Mouse (Mus musculus) gastrocnemius, postnatal 25 days (tissue): Measurements from ENCODE around the gene Mgst3. TPM values are rescaled to one million over a fixed set of nuclear protein-coding genes. Genes with fewer than 3 reads are reported as not detected.
"Not testable (repeated sequence)": the region's sequence is repeated elsewhere in the genome, so short reads cannot be mapped to it uniquely, and the experiment has no call there.

Experiments
- DNase-seq: peaks from one replicate; pipeline ENCODE4 v3.0.0; 2022
- microRNA-seq, 2 experiments: library from miRNA; unstranded; fragments of <30 nt; microRNA quantifications; one replicate each; pipeline ENCODE4 v1.2.0; 2021; ENCODE audit warnings: borderline replicate concordance in 2 of 2
- total RNA-seq, 2 experiments: library from RNA; stranded (reverse); gene quantifications; 1 replicate in 1 of 2; 2 replicates in 1 of 2; pipeline ENCODE4 v1.2.3; 2021

Mgst3 gene
- total RNA-seq, 2 experiments from 2014 or later = 84.7 to 94.2 TPM

DNA sequence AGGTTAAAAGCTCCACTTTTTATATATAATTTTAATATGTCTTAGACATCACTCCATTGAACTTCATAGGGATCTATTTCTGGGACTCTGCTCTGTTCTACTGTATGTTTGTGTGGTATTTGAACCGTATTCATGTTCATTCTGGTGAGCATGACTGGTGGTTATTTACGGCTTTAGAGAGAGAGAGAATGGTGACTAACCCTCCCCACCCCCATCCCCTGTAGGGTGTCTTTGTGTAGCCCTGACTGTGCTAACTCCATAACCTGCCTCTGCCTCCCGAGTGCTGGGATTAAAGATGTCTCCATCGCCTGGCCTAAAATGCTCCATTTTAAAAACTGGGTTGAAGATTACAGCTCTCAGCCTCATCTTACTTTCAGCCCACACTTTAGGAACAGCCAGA is 33.4 kb downstream of the Mgst3 start:
- no peak for DNase-seq

DNA sequence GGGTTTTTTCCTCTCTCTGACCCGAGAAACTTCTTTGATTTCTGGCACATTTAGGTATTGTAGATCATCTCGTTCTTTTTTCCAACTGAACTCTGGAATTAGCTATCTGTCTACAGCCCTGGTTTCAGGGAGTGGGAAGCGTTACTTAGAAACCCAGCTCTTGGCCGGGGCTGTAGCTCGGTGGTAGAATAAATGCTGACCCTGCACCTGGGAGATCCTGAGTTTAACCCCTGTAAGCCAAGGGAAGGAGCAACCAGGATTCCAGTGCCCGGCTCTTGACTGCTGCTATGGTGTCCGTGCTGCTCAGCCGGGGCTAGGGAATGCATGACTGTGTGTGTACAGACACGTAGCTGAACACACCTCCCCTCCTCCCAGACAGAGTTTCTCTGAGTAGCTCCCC is 34.9 kb downstream of the Mgst3 start:
- no peak for DNase-seq

DNA sequence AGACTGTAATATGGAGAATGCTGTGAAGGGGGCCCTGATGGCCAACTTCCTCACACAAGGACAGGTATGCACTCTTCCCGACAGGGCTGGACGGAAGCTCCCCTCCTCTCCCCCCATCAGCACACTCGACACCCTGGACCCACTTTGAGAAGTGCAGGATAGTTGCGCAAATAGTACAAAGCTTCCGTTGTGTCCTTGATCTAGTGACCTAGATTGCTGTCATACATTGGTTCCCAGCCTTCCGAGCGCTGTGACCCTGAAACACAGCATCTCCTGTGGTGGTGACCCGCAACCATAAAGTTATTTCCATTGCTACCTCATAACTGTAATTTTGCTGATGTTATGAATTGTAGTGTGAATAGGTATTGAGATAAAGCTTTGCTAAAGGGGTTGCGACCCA is 36.3 kb downstream of the Mgst3 start:
- DNase-seq = no peak

DNA sequence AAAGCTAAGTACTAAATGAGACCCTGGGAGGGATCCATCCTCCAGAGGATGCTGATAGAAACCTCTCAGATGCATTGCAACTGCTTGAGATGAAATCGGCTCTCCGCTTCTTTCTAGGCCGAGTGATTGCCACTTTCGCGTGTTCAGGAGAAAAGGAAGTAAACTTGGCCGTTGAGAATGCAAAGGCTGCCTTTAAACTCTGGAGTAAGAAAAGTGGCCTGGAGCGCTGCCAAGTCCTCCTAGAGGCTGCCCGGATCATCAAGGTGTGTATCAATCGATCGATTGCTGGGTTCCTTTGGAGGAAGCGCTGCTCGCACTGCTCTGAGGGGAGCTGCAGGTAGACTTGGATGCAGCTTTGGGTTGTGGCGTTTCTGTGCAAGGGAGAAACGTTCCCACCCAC is 41.2 kb downstream of the Mgst3 start:
- DNase-seq = no peak

DNA sequence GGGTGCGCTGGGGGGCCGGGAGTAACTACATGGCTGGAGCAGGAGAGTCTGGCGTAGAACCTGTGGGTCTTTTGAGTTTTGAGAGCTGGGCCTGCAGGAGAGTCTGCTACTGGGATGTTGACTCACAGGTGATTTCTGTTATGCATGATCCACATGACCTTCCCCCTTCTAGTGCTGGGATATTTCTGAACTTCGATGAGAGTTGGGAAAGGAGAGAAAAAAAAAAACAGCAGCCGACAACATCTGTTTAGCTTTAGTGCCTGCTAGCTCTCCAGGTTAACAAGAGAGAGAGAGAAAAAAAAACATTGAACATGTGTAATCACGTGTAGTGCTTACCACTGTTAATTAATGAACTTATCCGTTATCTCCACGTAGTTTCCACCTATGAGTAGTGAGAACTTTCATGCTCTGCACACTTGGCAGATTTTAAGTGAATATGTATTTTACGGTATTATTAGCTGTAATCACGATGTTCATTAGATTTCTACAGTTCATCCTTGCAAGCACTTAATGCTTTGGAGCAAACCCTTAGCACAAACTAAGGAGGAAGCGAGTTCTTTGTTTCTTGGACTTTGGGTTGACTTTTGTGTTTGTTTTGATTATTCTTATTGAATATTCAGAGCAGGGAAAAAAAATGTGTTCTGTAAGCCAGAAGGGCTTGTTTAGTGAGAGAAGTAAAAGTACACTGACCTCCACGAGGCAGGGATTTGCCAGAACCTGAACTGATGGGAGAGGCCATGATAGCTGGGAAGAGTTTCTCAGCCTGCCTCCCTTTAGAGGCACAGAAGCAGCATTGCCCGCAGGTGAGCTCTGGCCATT is 42.8 kb downstream of the Mgst3 start:
- no peak for DNase-seq

DNA sequence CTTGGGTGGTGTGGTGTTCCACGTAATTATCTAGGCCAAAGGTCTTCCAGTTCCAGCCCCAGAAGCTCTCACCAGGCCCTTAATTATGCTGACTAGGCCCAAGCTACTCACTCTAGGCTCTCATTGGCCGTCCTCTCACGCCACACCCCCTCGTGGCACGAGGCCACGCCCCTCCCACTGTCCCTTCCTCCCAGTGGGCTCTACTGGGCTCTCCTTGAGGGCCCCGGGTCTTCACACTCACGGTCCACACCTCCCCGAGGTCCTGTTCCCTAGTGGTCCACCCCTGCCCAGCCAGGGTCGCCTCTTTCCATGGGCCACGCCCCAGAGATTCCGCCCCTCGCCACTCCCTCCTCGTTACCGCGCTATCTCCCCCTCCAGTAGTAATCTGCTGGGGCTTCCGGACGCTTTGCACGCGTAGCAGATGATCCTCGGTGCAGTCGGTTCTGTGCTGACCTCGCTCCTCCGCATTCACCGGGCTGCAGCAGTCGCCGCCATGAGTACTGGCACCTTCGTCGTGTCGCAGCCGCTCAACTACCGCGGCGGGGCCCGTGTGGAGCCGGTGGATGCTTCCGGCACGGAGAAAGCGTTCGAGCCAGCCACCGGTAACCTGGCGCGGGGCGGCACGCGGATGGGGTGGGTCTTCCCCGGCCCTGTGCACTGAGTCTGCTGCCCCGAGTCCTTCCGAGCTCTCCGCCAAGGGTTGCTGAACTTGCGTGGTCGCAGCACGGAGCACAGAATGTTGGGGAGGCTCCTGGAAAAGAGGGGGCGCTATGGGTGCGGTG is 43.6 kb downstream of the Mgst3 start, which contains the start of gene Aldh9a1:
Gene Aldh9a1 (plus strand): TSS at position 177 of the 782 bp plus-strand sequence.
- DNase-seq = peak; percentile 86

DNA sequence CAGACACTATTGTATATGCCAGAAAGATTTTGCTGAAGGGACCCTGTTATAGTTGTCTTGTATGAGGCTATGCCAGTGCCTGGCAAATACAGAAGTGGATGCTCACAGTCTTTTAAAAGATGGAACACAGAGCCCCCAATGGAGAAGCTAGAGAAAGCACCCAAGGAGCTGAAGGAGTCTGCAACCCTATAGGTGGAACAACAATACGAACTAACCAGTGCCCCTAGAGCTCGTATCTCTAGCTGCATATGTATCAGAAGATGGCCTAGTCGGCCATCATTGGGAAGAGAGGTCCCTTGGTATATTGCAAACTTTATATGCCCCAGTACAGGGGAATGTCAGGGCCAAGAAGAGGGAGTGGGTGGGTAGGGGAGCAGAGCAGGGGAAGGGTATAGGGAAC is 44.4 kb downstream of the Mgst3 start:
- DNase-seq = not testable (repeated sequence)

DNA sequence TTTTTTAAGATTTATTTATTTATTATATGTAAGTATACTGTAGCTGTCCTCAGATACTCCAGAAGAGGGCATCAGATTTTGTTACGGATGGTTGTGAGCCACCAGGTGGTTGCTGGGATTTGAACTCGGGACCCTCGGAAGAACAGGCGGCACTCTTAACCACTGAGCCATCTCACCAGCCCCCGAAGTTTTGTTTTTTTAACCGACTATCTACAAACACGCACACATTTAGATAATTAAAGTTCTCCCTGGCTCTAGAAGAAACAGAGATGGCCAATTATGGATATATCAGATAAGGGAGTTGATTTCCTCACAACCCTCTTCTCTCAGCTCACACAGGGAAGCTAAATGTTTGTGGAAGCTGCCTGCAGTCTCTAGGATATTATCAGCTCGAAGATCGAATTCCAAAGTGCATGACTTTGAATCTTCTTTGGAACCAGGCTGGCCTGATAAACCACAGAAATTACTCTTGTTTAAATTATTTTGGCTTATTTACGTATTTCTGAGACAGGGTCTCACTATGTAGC is 47.6 kb downstream of the Mgst3 start:
- not testable (repeated sequence) for DNase-seq

DNA sequence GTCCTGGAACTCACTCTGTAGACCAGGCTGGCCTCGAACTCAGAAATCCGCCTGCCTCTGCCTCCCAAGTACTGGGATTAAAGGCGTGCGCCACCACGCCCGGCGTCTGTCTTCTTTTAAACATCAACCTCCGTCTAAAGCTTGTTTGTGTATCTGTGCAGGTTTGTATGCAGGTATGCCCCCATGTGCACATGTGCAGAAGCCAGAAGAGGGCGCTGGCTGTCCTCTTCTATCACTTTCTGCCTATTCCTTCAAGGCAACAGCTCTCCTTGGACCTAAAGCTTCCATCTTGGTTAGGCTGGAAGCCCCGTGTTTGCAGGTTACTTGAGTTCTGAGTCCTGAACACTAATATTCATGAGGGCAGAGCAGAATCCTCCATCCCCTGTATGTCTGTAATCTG is 50.8 kb downstream of the Mgst3 start:
- no peak for DNase-seq

DNA sequence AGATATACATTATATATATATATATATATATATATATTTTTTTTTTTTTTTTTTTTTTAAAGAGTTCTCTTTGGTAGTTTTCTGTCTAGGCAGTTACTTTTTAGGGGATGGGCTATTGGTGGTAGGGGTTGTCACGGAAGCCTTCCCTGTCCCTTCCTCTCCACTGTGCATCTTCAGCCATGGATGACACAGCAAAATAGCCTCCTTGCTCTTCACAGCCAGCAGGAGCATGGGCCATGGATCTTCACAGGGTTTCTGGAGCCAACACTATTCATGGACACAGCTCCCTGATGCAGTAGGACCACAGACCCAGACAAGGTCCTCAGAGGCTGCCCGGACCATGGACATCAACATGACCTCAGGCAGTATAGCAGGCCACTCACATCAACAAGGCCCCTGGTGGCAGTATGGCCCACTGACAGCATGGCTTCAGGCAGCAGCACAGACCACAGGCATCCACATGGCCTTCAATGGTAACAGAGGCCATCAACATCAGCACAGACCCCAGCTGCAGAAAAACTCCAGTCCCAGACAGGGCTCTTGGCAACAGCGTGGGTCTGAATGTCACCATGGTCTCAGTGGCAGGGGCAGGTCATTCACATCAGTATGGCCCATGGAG is 52.6 kb downstream of the Mgst3 start:
- no peak for DNase-seq

DNA sequence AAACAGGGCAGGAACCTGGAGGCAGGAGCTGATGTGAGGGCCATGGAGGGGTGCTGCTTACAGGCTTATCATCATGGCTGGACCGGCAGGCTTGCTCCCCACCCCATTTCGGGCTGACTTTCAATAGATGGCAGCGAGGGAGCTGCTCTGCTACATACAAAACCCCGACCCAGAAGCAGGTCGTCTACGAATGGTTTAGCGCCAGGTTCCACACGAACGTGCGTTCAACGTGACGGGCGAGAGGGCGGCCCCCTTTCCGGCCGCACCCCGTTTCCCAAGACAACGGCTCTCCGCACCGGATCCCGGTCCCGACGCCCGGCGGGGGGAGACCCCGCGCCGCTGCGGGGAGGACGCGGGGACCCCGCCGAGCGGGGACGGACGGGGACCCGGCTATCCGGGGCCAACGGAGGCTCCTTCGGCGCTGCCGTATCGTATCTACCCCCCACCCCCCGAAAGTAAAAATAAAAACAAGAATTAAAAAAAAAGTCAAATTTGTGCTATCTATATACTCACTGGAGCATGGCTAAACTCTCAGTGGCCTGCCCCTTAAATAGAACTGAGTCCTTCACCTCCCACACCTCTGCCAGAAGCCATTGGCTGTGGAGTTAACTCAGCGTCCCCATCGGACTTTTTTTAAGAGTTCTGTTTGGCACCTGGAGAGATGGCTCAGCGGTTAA is 53.4 kb downstream of the Mgst3 start:
- DNase-seq = no peak

DNA sequence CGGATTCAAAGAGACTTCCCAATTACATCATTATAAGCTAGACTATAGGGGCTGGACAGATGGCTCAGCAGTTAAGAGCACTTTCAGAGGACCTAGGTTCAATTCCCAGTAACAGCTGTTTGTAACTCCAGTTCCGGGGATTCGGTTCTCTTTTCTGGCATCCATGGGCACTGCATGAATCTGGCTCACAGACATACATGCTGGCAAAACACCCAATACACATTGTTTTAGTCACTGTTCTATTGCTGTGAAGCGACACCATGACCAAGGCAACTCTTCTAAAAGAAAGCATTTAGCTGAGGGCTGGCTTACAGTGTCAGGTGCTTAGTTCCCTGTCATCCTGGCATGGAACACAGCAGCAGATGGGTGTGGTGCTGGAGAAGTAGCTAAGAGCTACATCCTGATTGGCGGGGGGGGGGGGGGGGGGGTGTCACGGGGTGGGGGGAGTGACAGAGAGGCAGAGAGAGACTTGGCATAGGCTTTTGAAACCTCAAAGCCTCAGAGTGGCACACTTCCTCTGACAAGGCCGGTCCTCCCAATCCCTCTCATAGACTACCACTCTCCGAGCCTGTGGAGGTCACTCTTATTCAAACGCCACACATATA is 54.4 kb downstream of the Mgst3 start:
- no peak for DNase-seq

DNA sequence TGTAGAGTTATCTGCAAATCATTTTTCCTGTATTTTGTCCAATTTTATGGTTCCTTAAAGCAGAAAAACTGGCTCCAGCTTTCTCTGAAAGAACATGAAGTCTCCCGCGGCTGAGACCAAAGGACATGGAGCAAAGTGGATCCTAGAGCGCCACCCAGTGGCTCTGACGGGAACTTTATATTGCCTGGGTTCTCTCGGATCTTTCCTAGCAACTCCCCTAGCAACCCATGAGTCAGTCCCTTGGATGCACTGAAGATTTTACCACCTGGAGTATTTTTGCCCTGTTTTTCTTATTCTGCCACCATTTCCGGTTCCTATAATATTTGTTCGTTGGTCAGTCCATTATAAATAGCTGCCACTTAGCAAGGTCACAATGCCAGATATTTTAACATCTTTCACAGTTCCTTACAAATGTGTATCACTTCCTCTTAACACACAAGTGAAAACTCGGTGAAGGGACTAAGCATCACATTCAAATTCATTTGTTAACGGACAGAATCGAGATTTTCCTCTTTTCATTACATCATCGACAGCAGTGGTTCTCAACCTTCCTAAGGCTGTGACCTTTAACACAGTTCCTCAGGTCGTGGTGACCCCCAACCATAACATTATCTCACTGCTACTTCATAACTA is 56.1 kb downstream of the Mgst3 start:
- peak; percentile 66 for DNase-seq

DNA sequence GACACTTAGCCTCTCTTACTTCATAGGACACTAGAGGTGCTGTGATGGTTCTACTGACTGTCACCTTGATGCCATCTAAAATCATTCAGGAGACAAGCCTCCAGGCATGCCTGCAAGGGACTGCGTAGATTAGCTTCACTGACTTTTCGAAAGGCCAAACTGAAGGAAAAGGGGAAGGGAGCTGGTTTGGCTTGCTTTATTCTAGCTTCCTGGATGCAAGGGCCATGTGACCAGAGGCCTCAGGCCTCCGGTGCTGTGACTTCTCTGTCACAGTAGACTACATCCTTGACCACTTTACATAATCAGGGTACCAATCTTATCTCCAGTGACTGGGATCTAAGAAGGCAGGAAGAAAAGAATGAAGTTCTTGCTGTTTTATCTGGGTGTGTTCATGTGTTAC is 57.2 kb downstream of the Mgst3 start:
- no peak for DNase-seq

DNA sequence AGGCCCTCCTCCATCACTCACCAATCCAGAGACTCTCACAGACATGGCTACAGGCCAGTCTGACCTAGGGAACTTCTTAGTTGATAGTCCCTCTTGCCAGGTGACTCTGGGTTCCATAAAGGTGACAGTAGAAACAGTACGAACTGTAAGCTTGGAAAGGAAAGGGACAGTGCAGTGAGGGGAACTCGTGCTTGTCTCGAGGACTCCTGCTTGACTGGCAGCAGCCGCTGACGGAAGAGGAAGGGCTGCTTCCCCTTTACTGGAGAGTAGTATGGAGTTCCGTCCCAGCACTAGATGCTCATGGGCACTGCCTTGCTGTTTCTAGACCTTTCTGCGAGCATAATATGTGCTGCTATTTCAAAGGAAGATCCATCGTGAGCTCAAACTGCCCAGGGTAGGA is 62.5 kb downstream of the Mgst3 start:
- DNase-seq = no peak

DNA sequence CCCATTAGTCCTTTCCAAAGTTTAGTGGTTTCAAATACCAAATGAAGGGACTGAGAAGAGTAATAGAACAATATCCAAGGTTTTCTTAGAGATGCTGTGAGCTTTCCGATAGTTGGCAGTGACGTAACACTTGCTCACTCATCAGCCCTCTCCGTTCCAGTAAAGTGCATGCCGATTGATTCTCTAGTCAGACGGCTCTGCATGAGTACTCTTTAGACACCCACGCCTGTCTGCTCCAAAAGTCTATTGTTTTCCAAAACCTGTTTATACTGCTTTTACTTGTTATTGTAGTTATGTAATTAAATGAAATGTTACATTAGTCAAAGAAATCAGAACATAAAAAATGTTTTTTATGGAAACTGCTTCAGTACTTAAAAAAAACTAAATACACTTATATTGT is 64.9 kb downstream of the Mgst3 start:
- no peak for DNase-seq

Small RNA genes lying within 50 kb of the gene (microRNA-seq; reads per million reads assigned to microRNA genes)
- gene Gm25911 = 0 reads per million in 2 experiments

Other genes with a start within 250 kb of the Mgst3 start
- gene Uck2, start 108.5 kb downstream of the Mgst3 start, total RNA-seq = 10 to 100 TPM; 16.9 to 29.3 TPM
- 10 to 100 TPM; 32.6 to 41.3 TPM for gene Tmco1, start 85.5 kb downstream of the Mgst3 start, total RNA-seq
- gene Aldh9a1, start 43.9 kb downstream of the Mgst3 start, total RNA-seq = 1 to 10 TPM; 2.4 to 2.8 TPM
- gene Lrrc52, start 72.9 kb upstream of the Mgst3 start, total RNA-seq = 1 to 10 TPM in 1 of 2 experiments, under 1 TPM in 1; 0.32 to 4.2 TPM
- gene Rxrg, start 204.5 kb upstream of the Mgst3 start, total RNA-seq = 10 to 100 TPM; 24.9 to 51.0 TPM